Mouse (Mus musculus) cerebellum, adult 9-10 months (tissue): ENCODE results near the gene Apex2.
A peak's percentile ranks its signal among the peaks of the same experiment; 100 is the strongest.
"Not testable (repeated sequence)": the region's sequence is repeated elsewhere in the genome, so short reads cannot be mapped to it uniquely, and the experiment has no call there.

ENCODE experiments used
- DNase-seq: peaks from one replicate; pipeline ENCODE4 v3.0.0; 2022

Apex2 gene

DNA sequence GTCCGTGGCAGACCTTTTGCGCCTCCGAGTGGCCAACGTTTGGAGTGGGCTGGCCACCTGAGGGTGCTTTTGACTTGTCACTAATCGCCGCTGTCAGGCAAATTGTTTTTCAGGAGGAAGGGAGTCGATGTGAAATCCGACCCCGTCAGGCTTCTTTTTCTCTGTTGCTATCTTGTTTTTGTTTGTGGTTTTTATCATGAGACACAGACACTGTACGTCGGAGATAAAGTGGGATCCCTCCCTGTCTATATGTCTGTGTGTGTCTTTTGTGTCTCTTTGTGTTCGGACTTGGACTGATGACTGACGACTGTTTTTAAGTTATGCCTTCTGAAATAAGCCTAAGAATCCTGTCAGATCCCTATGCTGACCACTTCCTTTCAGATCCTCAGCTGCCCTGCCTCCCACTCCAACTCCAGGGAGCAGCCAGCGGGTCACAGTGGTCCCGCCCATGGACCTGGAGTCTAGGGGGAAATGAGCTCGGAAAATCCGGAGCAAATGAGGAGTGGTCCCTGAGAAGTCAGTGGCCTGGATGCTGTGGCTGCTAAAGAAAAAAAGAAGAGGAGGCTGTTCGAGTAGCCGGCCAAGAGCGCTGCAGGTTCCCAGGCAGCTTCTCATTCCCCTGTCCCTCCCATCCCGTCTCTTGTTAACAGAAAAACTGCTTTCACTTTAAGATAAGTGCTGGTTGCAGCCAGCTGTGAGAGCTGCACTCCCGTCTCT, 103.2 kb downstream of the Apex2 start:
- not testable (repeated sequence) for DNase-seq

DNA sequence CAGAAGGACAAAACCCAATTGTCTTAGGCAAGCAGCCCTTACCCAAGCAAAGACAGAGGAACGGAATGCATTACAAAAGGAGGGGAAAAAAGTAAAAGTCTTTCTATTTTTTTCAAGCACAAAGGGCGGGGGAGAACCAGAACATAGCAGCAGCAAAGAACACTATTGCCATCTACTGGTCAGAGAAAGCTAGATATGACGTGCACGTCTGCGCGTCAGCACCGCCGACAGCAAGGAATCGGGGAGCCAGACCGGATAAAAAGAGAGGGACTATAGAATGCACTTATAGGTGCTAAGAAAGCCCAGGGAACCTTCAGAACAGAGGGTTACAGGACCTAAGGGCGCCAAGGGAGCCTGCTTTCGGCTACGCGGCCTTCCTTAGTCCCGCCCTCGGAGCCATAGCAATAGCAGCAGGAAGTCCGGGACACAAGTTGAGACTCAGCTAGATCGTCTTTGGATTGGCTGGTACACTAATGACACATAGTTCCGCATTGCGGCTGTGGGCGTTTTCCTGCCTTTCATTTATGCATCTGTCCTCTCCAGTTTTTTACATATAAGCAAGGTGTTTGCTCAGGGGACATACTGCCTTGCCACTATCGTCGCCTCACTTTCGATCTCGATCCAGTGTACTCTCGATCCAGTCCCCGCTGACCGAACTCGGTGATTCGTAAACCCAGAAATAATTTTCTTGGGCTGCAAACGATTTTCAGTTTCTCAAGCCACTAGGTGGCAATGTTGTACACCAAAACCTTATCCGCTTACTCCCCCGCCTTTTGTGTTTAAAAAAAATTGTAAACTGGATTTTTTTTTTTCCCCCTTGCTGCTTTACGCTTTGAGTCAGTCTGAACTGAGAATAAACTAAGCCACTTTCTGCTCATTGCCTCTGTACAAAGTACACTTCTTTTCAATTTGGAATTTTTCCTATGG, 111.6 kb downstream of the Apex2 start:
- DNase-seq = peak; percentile 97

DNA sequence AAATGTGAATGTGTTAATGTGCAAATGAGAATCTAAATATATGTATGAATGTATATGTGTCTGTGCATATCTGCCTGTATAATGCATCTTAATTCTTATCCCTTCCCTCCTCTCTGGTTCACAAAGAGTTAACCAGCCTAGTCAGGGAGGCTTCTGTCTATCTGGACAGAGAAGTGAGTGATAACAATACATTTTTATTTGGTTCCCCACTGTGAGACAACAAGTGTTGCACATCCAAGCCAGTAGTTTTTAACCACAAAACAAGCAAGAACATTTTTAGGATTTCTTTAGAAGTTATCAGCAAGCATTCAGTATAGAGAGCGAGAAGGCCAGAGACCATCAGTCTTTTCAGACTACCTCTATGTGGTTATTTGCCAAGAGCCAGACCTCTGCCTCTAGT, 118.3 kb downstream of the Apex2 start:
- DNase-seq = no peak
